Mouse (Mus musculus) CH12.LX (cell line): Measurements from ENCODE around the gene Ostc. TPM values are rescaled to one million over a fixed set of nuclear protein-coding genes. Genes with fewer than 3 reads are reported as not detected.

Experiments
- DNase-seq: peaks from one replicate; pipeline ENCODE4 v3.0.0-alpha.2; 2013; ENCODE audit errors: extremely low read depth
- H3K27ac ChIP-seq: 2 replicates; pipeline ENCODE4 v1.5.1; 2012; ENCODE audit warnings: low read depth, mild to moderate bottlenecking, control low read depth, moderate library complexity; ENCODE audit not compliant: insufficient read depth
- H3K27me3 ChIP-seq: replicated peaks from 2 replicates; pipeline ENCODE3; 2012; ENCODE audit warnings: inconsistent platforms
- H3K36me3 ChIP-seq, 2 experiments: replicated peaks in 1 of 2; 2 replicates each; pipeline versions ENCODE3 to v1.6.1; 2012; ENCODE audit warnings: inconsistent platforms in 1 of 2, low read length in 1 of 2, mild to moderate bottlenecking in 1 of 2, mixed read lengths in 1 of 2, moderate library complexity in 1 of 2; ENCODE audit not compliant: control insufficient read depth in 1 of 2, insufficient read depth in 1 of 2
- H3K4me1 ChIP-seq, 2 experiments: 2 replicates each; pipeline ENCODE4 v1.6.1; 2012; ENCODE audit warnings: inconsistent platforms in 1 of 2, moderate library complexity in 1 of 2; ENCODE audit not compliant: insufficient read depth in 2 of 2, control insufficient read depth in 1 of 2
- H3K4me2 ChIP-seq: 2 replicates; pipeline ENCODE4 v1.6.1; 2012; ENCODE audit warnings: low read depth, mild to moderate bottlenecking, control low read depth; ENCODE audit not compliant: poor library complexity, insufficient read depth, severe bottlenecking
- H3K4me3 ChIP-seq, 3 experiments: fragments of 150-350 bp in 1 of 3; sonication (generic) in 1 of 3; replicated peaks in 1 of 3; 2 replicates each; pipeline versions ENCODE3 to v1.5.1; 2011 to 2012; ENCODE audit warnings: low read depth in 2 of 3, low read length in 2 of 3, mild to moderate bottlenecking in 2 of 3, moderate library complexity in 2 of 3, control low read depth in 1 of 3, improper control_type of control experiment in 1 of 3, inconsistent platforms in 1 of 3, mixed read lengths in 1 of 3; ENCODE audit not compliant: poor library complexity in 1 of 3
- H3K79me2 ChIP-seq: replicated peaks from 2 replicates; pipeline ENCODE4 v1.6.1; 2012; ENCODE audit warnings: mild to moderate bottlenecking, moderate library complexity; ENCODE audit not compliant: control insufficient read depth, poor library complexity, insufficient read depth, severe bottlenecking; ENCODE audit errors: extremely low read depth
- H3K9ac ChIP-seq: 2 replicates; pipeline ENCODE4 v1.6.1; 2012; ENCODE audit warnings: low read depth, mild to moderate bottlenecking, control low read depth, moderate library complexity; ENCODE audit not compliant: insufficient read depth
- H3K9me3 ChIP-seq: replicated peaks from 2 replicates; pipeline ENCODE3; 2012; ENCODE audit warnings: low read length, inconsistent platforms, mixed read lengths
- CHD1 ChIP-seq: IDR thresholded peaks from 2 replicates; pipeline ENCODE4 v1.6.1; 2012; ENCODE audit warnings: low read depth, low read length, improper control_type of control experiment, inconsistent platforms
- CTCF ChIP-seq, 2 experiments: IDR thresholded peaks in 1 of 2; conservative IDR thresholded peaks in 1 of 2; 2 replicates each; pipeline ENCODE4 v1.5.1; 2011 to 2012; ENCODE audit warnings: low read depth in 2 of 2, low read length in 2 of 2, improper control_type of control experiment in 1 of 2, inconsistent platforms in 1 of 2, mild to moderate bottlenecking in 1 of 2, moderate library complexity in 1 of 2
- HCFC1 ChIP-seq: IDR thresholded peaks from 2 replicates; pipeline ENCODE4 v1.6.1; 2012; ENCODE audit warnings: low read depth, mild to moderate bottlenecking, inconsistent platforms, low read length, improper control_type of control experiment
- MAFK ChIP-seq: IDR thresholded peaks from 2 replicates; pipeline ENCODE4 v1.6.1; 2011; ENCODE audit warnings: low read length, improper control_type of control experiment; ENCODE audit not compliant: insufficient replicate concordance
- MEF2A ChIP-seq: IDR thresholded peaks from 2 replicates; pipeline ENCODE4 v1.6.1; 2014; ENCODE audit warnings: low read depth, mild to moderate bottlenecking, inconsistent platforms, low read length, improper control_type of control experiment, borderline replicate concordance
- MYC ChIP-seq: IDR thresholded peaks from 2 replicates; pipeline ENCODE4 v1.6.1; 2011; ENCODE audit warnings: low read depth, mild to moderate bottlenecking, improper control_type of control experiment, low read length
- NELFE ChIP-seq: IDR thresholded peaks from 2 replicates; pipeline ENCODE4 v1.6.1; 2011; ENCODE audit warnings: low read depth, low read length, improper control_type of control experiment
- NRF1 ChIP-seq: IDR thresholded peaks from 2 replicates; pipeline ENCODE4 v1.6.1; 2014; ENCODE audit warnings: low read depth, mild to moderate bottlenecking, inconsistent platforms, low read length, improper control_type of control experiment, moderate library complexity
- RAD21 ChIP-seq: IDR thresholded peaks from 2 replicates; pipeline ENCODE4 v1.6.1; 2011; ENCODE audit warnings: low read depth, mild to moderate bottlenecking, low read length, improper control_type of control experiment, moderate library complexity
- RCOR1 ChIP-seq: conservative IDR thresholded peaks from 2 replicates; pipeline ENCODE4 v1.6.1; 2012; ENCODE audit warnings: low read depth, mild to moderate bottlenecking, inconsistent platforms, low read length, improper control_type of control experiment
- SIN3A ChIP-seq: IDR thresholded peaks from 2 replicates; pipeline ENCODE4 v1.6.1; 2012; ENCODE audit warnings: low read length, improper control_type of control experiment, inconsistent platforms
- TBP ChIP-seq: conservative IDR thresholded peaks from 2 replicates; pipeline ENCODE4 v1.6.1; 2011; ENCODE audit warnings: low read depth, low read length, improper control_type of control experiment
- TCF12 ChIP-seq: IDR thresholded peaks from 2 replicates; pipeline ENCODE4 v1.6.1; 2014; ENCODE audit warnings: low read depth, mild to moderate bottlenecking, inconsistent platforms, low read length, improper control_type of control experiment
- ZC3H11A ChIP-seq: IDR thresholded peaks from 2 replicates; pipeline ENCODE4 v1.6.1; 2012; ENCODE audit warnings: low read depth, mild to moderate bottlenecking, inconsistent platforms, low read length, improper control_type of control experiment
- ZKSCAN1 ChIP-seq: IDR thresholded peaks from 2 replicates; pipeline ENCODE4 v1.6.1; 2012; ENCODE audit warnings: low read depth, inconsistent platforms, low read length, improper control_type of control experiment, borderline replicate concordance
- ZMIZ1 ChIP-seq: IDR thresholded peaks from 2 replicates; pipeline ENCODE4 v1.6.1; 2012; ENCODE audit warnings: low read depth, mild to moderate bottlenecking, inconsistent platforms, low read length, improper control_type of control experiment
- dilution Hi-C: fragments of 300-500 bp; cut with MboI; formaldehyde crosslinking; loops from 2 replicates; pipeline ENCODE4 v1.14.3; 2020; ENCODE audit warnings: low sequenced_read_pairs; ENCODE audit not compliant: extremely low pct_unique_long_range_greater_than_20kb, extremely low pct_ligation_motif_present
- in situ Hi-C: fragments of 300-500 bp; cut with MboI; formaldehyde crosslinking; loops from 3 replicates; pipeline ENCODE4 v1.14.3; 2019; ENCODE audit warnings: low sequenced_read_pairs, low pct_ligation_motif_present, low pct_unique_long_range_greater_than_20kb, mixed read lengths
- polyA plus RNA-seq: library from polyadenylated mRNA; unstranded; fragments of >175 nt; gene quantifications from 2 replicates; pipeline ENCODE4 v1.2.1, GENCODE M21; 2012; ENCODE audit warnings: low read depth; ENCODE audit not compliant: insufficient read length
- total RNA-seq, 2 experiments: library from RNA; depleted of rRNA; stranded (reverse); fragments of 300-350 nt in 1 of 2; fragments of >200 nt in 1 of 2; gene quantifications; 2 replicates each; pipeline ENCODE4 v1.2.3; 2012 to 2014

Ostc gene
- total and polyA plus RNA-seq, 3 experiments = 214 to 565 (median 237) TPM

- dilution Hi-C loops (no loop called here), in situ Hi-C loops (loop anchor here (10.0 kb wide), 1 partner anchor 515 kb away; no protein-coding TSS in a partner anchor)
- DNase-seq = no peak
Observed at GRCm38 (mm10) chr3:130729472-130730188, 20.4 kb upstream of the Ostc start.

GRCm38 (mm10) chr3:130727676-130728075 lies 18.4 kb upstream of the Ostc start:
- Histone ChIP-seq H3K9me3 (no peaks in the 10 kb centered on the region), H3K4me1 (peaks cover 2 to 53% of the 10 kb centered on the region in 2 experiments; a peak in 3 of 4 replicates), H3K4me2 (peak overlapping the region; percentile 83; the same call in 1 of the 2 replicates), H3K9ac (peak overlapping the region; percentile 85; the same call in 1 of the 2 replicates), H3K4me3 (peak overlapping the region in 2 of 3 experiments; percentile 80 to 100), H3K36me3 (peaks cover 35 to 52% of the 10 kb centered on the region in 2 experiments), H3K27me3 (no peaks in the 10 kb centered on the region), H3K27ac (no peak overlapping the region), H3K79me2 (peaks cover 29% of the 10 kb centered on the region)
- no peak for DNase-seq
- no peak for TF ChIP-seq MEF2A
- no peak for TF ChIP-seq MAFK
- TF ChIP-seq TBP = no peak
- no peak for TF ChIP-seq ZKSCAN1
- TF ChIP-seq TCF12 = no peak
- no peak for TF ChIP-seq SIN3A
- no peak for TF ChIP-seq ZMIZ1
- TF ChIP-seq, all 38 proteins: peak for 0
- in situ Hi-C loops (no loop called here), dilution Hi-C loops (no loop called here)

More at GRCm38 (mm10) chr3:130729472-130730188, 20.4 kb upstream of the Ostc start:
- Histone ChIP-seq H3K27me3 (no peaks in the 10 kb centered on the region), H3K4me2 (peak overlapping the region; percentile 83; the same call in 1 of the 2 replicates), H3K4me3 (peak overlapping the region; percentile 80 to 100 (median 88)), H3K9ac (peak overlapping the region; percentile 85), H3K27ac (peak overlapping the region; percentile 37), H3K9me3 (no peaks in the 10 kb centered on the region), H3K36me3 (peaks cover 35 to 42% of the 10 kb centered on the region in 2 experiments), H3K4me1 (peaks cover 2 to 34% of the 10 kb centered on the region in 2 experiments; a peak in 3 of 4 replicates), H3K79me2 (peaks cover 29% of the 10 kb centered on the region)
- TF ChIP-seq NELFE (no peak), NRF1 (no peak), RCOR1 (no peak), HCFC1 (no peak), MYC (peak; percentile 1; the same call in 1 of the 2 replicates), CHD1 (peak; percentile 91), ZC3H11A (no peak), CTCF (conservative IDR thresholded peaks at IDR 0.05 in 1 of 2, IDR thresholded peaks at IDR 0.05 in 1 of 2; ENCODE audit: low read depth in 2 of 2, low read length in 2 of 2) (no peak), RAD21 (no peak), SIN3A (peak; percentile 27; the same call in 1 of the 2 replicates)
